Mouse (Mus musculus) erythroblast, embryonic 14.5 days (primary cell): ENCODE measurements around the gene Ass1.

ENCODE experiments used
- GATA1 ChIP-seq: IDR thresholded peaks from 2 replicates; pipeline ENCODE4 v1.6.1; 2012; ENCODE audit warnings: low read length, inconsistent platforms, mixed read lengths
- TAL1 ChIP-seq: IDR thresholded peaks from 3 replicates; pipeline ENCODE4 v1.6.1; 2012; ENCODE audit warnings: low read length, inconsistent platforms, mixed read lengths

DNA sequence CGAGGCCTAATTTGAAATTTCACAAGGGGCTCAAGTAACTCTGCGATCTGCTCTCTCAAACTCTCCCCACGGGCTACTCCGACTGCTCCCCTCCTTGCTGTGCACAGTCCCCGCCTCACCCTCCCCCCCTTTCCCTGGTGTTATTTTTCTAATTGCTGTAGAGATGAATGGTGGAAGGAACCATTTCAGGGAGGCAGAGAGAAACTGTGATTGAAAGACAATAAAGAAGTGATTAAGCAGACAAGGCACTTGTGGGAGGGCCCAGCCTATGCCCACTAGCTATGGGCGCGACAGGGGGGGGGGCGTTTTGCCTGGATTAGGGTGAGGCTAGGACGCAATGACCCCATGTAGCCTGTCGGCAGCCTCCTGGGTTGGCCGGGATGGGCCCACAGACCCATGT is 23.2 kb downstream of the Ass1 start:
- TF ChIP-seq TAL1 (no peak), GATA1 (no peak)
